Mouse (Mus musculus): ENCODE measurements around the gene Bbs9. TPM values are rescaled to one million over a fixed set of nuclear protein-coding genes. Genes with fewer than 3 reads are reported as not detected.

Gene Bbs9
- polyA plus RNA-seq, 1 experiment = 12.7 TPM

DNA sequence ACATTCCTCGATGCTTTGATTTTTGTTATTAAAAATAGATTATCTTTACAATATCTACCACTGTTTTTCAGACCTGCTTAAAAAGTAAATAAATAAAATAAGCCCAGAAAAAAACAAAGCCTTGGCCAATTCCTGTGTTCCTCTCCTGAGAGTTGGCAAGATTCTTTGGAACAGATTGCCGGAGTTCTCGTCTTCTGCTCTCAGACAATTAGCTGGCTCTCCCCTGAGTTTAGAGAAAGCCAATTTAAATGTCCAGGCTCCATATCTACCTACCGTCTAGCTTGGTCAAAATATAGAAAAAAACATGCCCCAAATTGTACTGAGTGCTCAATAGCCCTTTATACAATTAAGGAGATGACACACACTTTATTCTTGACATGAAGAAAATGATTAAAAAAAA is 284.9 kb downstream of the Bbs9 start:
- DNase-seq = no peak
- Histone ChIP-seq H3K27me3 (replicated peaks; ENCODE audit: control insufficient read depth, insufficient read depth, low read length) (no peaks in the 10 kb centered on the region), H3K27ac (ENCODE audit: insufficient read depth, low read depth, low read length) (no peak overlapping the region), H3K36me3 (ENCODE audit: control insufficient read depth, insufficient read depth, low read length) (no peaks in the 10 kb centered on the region), H3K4me3 (ENCODE audit: insufficient read depth, low read depth, low read length) (no peak overlapping the region), H3K4me1 (ENCODE audit: control insufficient read depth, insufficient read depth, low read length) (no peaks in the 10 kb centered on the region)
- no peak for TF ChIP-seq POLR2A (IDR thresholded peaks at IDR 0.05; ENCODE audit: low read depth, low read length)
- no peak for TF ChIP-seq CTCF (conservative IDR thresholded peaks at IDR 0.05; ENCODE audit: insufficient read depth, insufficient read length, low read depth, low read length)
- WGBS = 90% methylated on average over 4 of the region's 4 CpGs

DNA sequence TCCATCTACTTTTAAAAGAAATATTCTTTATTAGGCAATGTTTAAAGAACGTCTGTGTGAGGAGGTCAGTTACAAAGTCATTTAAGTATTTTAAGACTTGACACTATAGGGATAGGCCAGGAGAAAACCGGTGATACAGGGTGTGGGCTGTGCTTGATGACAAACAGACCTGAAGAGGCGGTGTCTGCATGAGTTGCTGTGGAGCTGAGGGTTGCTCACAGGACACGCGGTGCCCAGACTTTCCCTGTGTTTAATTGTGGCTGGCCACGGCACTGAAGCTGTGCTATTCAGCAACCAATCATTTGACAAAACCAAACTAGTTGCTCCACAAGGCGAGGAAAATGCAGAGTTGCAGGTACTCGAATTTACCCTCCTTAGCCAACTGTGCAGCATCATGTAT is 286.0 kb downstream of the Bbs9 start:
- TF ChIP-seq POLR2A (IDR thresholded peaks at IDR 0.05; ENCODE audit: low read depth, low read length) = no peak
- TF ChIP-seq CTCF (conservative IDR thresholded peaks at IDR 0.05; ENCODE audit: insufficient read depth, insufficient read length, low read depth, low read length) = no peak
- 87% methylated on average over 8 of the region's 8 CpGs for WGBS
- DNase-seq = no peak

DNA sequence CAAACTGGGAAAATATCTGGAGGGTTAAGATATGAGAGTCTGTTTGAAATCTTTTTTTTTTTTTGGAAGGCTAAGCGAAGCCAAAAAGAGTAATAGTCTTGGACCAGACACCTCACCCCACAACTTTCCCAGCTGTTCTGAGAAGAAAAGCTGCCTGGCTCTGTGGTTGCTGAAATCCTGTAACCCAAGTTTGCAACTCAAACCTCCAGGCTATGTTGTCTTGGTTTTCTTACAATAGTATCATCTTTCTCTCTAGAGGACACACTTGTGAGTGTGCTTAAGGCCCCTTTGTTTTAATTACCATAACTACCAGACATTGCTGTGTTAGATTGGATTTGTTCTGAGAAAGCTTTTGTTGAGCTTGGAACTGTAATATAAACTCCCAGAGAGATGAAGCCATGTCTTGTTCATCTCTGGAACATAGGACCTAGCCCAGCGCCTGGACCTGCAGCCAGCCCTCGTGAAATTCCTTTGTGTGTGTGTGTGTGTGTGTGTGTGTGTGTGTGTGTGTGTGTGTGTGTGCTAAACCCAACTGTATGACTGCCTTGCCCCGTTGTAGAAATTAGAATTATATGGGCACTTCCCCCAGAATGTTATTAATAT is 290.2 kb downstream of the Bbs9 start:
- no peaks in the 10 kb centered on the region for H3K4me1 ChIP-seq (ENCODE audit: control insufficient read depth, insufficient read depth, low read length)
- WGBS = 71% methylated on average over 4 of the region's 4 CpGs
- H3K27ac ChIP-seq (ENCODE audit: insufficient read depth, low read depth, low read length) = no peak overlapping the region
- no peaks in the 10 kb centered on the region for H3K36me3 ChIP-seq (ENCODE audit: control insufficient read depth, insufficient read depth, low read length)
- H3K27me3 ChIP-seq (replicated peaks; ENCODE audit: control insufficient read depth, insufficient read depth, low read length) = no peaks in the 10 kb centered on the region
- no peak for DNase-seq
- TF ChIP-seq CTCF (conservative IDR thresholded peaks at IDR 0.05; ENCODE audit: insufficient read depth, insufficient read length, low read depth, low read length) (no peak), POLR2A (IDR thresholded peaks at IDR 0.05; ENCODE audit: low read depth, low read length) (no peak)
- H3K4me3 ChIP-seq (ENCODE audit: insufficient read depth, low read depth, low read length) = no peak overlapping the region

More for the DNA sequence above, 286.0 kb downstream of the Bbs9 start:
- no peaks in the 10 kb centered on the region for H3K4me1 ChIP-seq (ENCODE audit: control insufficient read depth, insufficient read depth, low read length)
- no peaks in the 10 kb centered on the region for H3K27me3 ChIP-seq (replicated peaks; ENCODE audit: control insufficient read depth, insufficient read depth, low read length)
- H3K36me3 ChIP-seq (ENCODE audit: control insufficient read depth, insufficient read depth, low read length) = no peaks in the 10 kb centered on the region
- H3K4me3 ChIP-seq (ENCODE audit: insufficient read depth, low read depth, low read length) = no peak overlapping the region
- H3K27ac ChIP-seq (ENCODE audit: insufficient read depth, low read depth, low read length) = no peak overlapping the region

DNA sequence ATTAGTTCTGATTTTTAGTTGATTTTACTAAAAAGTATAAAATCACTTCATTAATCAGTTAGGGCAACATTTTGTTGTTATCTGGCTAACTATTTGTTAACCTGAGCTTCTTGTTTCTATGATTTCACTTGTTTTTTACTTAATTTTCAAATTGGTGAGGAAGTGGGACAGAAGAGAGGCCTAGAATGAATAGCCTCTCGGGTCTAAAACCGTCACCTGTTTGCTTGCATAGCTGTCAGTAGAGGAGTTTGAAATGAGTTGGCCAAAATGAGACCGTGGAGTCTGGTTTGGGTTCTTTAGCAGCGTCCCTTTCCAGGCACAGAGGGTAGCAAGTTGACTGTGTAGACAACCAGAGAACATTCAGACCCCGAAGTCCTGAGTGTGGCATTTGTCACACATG is 291.6 kb downstream of the Bbs9 start:
- WGBS = 95% methylated on average over 5 of the region's 5 CpGs

DNA sequence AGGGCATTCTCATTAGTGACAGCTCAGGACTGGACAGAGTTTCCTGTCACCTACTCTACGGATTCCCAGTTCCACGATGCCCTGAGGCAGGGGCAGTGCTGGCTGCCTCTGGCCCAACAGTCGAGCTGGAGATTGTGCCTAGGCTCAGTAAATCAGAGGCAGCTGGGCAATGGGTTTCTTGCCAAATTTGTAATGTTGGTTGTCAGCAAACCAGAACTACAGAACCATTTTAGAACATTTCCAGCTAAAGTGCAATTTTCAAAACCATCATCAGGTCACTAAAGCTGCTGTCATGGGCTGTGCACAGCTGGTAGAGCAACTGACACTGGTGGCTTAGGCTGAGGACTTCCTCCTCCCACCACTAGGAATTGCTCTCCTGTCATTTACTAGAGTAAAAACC is 292.3 kb downstream of the Bbs9 start:
- Histone ChIP-seq H3K27ac (ENCODE audit: insufficient read depth, low read depth, low read length) (no peak overlapping the region), H3K36me3 (ENCODE audit: control insufficient read depth, insufficient read depth, low read length) (no peaks in the 10 kb centered on the region), H3K27me3 (replicated peaks; ENCODE audit: control insufficient read depth, insufficient read depth, low read length) (no peaks in the 10 kb centered on the region), H3K4me1 (ENCODE audit: control insufficient read depth, insufficient read depth, low read length) (no peaks in the 10 kb centered on the region), H3K4me3 (ENCODE audit: insufficient read depth, low read depth, low read length) (no peak overlapping the region)
- TF ChIP-seq POLR2A (IDR thresholded peaks at IDR 0.05; ENCODE audit: low read depth, low read length) (no peak), CTCF (conservative IDR thresholded peaks at IDR 0.05; ENCODE audit: insufficient read depth, insufficient read length, low read depth, low read length) (no peak)
- no peak for DNase-seq
- 59% methylated on average over 3 of the region's 3 CpGs for WGBS

More for the DNA sequence above, 291.6 kb downstream of the Bbs9 start:
- Histone ChIP-seq H3K36me3 (ENCODE audit: control insufficient read depth, insufficient read depth, low read length) (no peaks in the 10 kb centered on the region), H3K4me1 (ENCODE audit: control insufficient read depth, insufficient read depth, low read length) (no peaks in the 10 kb centered on the region), H3K4me3 (ENCODE audit: insufficient read depth, low read depth, low read length) (no peak overlapping the region), H3K27ac (ENCODE audit: insufficient read depth, low read depth, low read length) (no peak overlapping the region), H3K27me3 (replicated peaks; ENCODE audit: control insufficient read depth, insufficient read depth, low read length) (no peaks in the 10 kb centered on the region)
- no peak for TF ChIP-seq POLR2A (IDR thresholded peaks at IDR 0.05; ENCODE audit: low read depth, low read length)
- TF ChIP-seq CTCF (conservative IDR thresholded peaks at IDR 0.05; ENCODE audit: insufficient read depth, insufficient read length, low read depth, low read length) = no peak
- DNase-seq = no peak

DNA sequence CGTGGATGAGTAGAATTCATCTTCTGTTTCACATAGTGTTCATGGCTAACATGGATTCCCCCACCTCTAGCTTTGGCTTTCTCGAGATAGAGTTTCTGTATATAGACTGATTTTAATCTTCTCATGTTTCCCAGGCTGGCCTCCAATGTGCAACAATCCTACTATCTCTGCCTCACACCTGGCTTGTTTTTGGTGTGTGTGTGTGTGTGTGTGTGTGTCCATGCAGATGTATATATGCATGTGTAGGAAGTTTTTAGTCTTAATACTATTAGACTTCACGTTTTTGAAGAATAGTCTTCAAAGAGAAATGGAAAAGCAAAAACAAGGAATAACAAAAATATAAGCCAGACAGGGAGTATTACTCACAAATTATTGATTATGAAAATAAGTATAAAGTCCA is 296.3 kb downstream of the Bbs9 start:
- WGBS = 90% methylated on average over 3 of the region's 3 CpGs
- Histone ChIP-seq H3K36me3 (ENCODE audit: control insufficient read depth, insufficient read depth, low read length) (no peaks in the 10 kb centered on the region), H3K27me3 (replicated peaks; ENCODE audit: control insufficient read depth, insufficient read depth, low read length) (no peaks in the 10 kb centered on the region), H3K27ac (ENCODE audit: insufficient read depth, low read depth, low read length) (no peak overlapping the region), H3K4me1 (ENCODE audit: control insufficient read depth, insufficient read depth, low read length) (no peaks in the 10 kb centered on the region), H3K4me3 (ENCODE audit: insufficient read depth, low read depth, low read length) (no peak overlapping the region)
- TF ChIP-seq POLR2A (IDR thresholded peaks at IDR 0.05; ENCODE audit: low read depth, low read length) = no peak
- DNase-seq = no peak

DNA sequence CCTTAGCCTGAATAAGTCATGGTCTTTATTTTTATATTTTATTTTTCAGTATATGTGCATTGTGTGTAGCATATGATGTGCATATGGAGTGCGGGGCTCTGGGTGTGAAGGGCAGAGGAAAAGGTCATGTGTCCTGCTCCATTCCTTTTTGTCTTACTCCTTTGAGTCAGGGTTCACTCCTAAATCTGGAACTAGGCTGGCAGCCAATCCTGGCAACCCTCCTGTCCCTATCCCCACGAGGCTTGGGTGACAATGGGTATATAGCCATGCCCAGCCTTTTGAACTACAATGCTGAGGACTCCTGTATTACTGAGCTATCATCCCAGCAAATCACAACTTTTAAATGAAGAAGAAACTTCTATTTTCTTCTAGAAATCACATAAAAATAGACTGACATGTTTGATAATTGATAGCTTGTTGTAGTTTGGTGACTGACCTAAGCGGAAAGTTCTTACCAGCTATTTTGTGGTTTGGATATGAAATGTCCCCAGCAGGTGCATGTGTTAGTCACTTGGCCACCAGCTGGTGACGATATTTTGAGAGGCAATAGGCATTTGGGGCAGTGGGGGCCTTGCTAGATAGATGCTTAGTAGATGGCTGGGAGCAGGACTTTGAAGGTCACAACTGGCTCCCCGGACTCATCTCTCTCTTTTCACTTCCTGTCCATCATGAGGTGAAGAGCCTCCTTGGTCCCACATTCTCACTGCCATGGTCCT is 300.9 kb downstream of the Bbs9 start:
- Histone ChIP-seq H3K4me3 (ENCODE audit: insufficient read depth, low read depth, low read length) (no peak overlapping the region), H3K4me1 (ENCODE audit: control insufficient read depth, insufficient read depth, low read length) (no peaks in the 10 kb centered on the region), H3K36me3 (ENCODE audit: control insufficient read depth, insufficient read depth, low read length) (no peaks in the 10 kb centered on the region), H3K27ac (ENCODE audit: insufficient read depth, low read depth, low read length) (no peak overlapping the region), H3K27me3 (replicated peaks; ENCODE audit: control insufficient read depth, insufficient read depth, low read length) (no peaks in the 10 kb centered on the region)
- 74% methylated on average over 5 of the region's 5 CpGs for WGBS
- TF ChIP-seq CTCF (conservative IDR thresholded peaks at IDR 0.05; ENCODE audit: insufficient read depth, insufficient read length, low read depth, low read length) (no peak), POLR2A (IDR thresholded peaks at IDR 0.05; ENCODE audit: low read depth, low read length) (no peak)
- no peak for DNase-seq
